Mouse (Mus musculus): ENCODE data around the gene Mid1. TPM values are rescaled to one million over a fixed set of nuclear protein-coding genes. Genes with fewer than 3 reads are reported as not detected.
"Not testable (repeated sequence)": the region's sequence is repeated elsewhere in the genome, so short reads cannot be mapped to it uniquely, and the experiment has no call there.

Mid1 gene
- polyA plus RNA-seq, 1 experiment from 2014 or later: 13.7 TPM

DNA sequence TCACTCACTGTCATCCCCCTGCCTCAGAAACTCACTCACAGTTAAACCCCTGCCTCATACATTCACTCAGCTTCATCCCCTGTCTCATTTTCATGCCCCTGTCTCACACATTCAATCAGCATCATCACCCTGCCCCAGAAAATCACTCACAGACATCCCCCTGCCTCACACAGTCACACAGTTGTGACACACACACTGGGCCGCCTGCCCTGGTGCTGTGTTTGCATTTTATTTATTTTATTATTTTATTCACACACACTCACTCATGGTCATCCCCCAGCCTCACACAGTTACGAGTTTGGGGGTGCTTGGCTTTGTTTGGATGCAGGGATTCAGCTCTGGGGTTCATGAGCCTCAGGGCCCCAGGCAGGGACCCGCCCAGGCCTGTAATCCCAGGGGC, 323.6 kb downstream of the Mid1 start:
- H3K36me3 ChIP-seq (replicated peaks; ENCODE audit: control insufficient read depth, insufficient read depth, low read depth, low read length); H3K27me3 ChIP-seq (ENCODE audit: control insufficient read depth, insufficient read depth, low read length); ATAC-seq (replicated peaks; ENCODE audit: insufficient number of reproducible peaks, low FRiP score, low TSS enrichment, low read depth); H3K4me2 ChIP-seq (ENCODE audit: low read depth, low read length); H3K4me1 ChIP-seq (ENCODE audit: control insufficient read depth, insufficient read depth, low read length); H3K27ac ChIP-seq (replicated peaks; ENCODE audit: low read depth, low read length); H3K9ac ChIP-seq (replicated peaks; ENCODE audit: low read length): not testable (repeated sequence)
- peaks cover 44% of the 10 kb centered on the region for H3K9me3 ChIP-seq (replicated peaks; ENCODE audit: control insufficient read depth, low read length)
- H3K4me3 ChIP-seq (ENCODE audit: low read depth, low read length): peak overlapping the region; percentile 61; the same call in 1 of the 2 replicates
- 39% methylated on average over 3 of the region's 3 CpGs for WGBS
- peak; percentile 1 for DNase-seq (ENCODE audit: low spot score)

DNA sequence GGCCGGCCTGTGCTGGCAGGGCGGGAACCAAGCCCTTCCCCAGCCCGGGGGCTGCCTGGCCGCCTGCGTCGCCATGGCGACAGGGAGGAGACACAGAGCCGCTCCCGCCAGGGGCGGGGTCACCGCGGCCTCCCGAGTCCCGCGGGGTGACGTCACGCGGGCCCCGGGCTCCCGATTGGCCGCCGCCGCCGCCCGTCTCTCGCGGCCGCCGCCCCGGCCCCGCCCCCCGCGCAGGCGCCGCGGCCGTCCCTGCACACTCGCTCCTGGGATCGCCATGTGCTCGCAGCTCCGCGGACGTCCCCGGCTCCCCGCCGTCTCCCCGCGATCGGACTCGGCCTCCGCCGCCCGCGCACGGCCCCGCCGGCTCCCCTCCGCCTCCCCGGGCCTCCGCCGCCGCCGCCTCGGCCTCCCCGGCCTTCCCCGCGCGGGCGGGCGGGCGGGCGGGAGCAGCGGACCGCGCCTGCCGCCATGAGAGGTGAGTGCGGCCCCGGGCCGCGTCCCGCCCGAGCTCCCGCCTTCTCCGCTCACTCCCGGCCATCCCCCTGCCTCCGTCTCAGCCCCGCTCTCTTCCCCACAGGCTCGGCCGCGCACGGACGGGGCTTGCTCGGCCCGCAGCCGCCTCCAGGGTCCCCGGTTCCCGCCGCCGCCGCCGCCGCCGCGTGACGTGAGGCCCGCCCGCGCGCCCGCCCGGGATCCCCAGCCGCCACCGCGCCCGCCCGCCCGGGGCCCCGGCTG, 324.2 kb downstream of the Mid1 start, which contains the start of gene Gm21887:
Gm21887 (plus strand) TSS at position 644 of the 735 bp plus-strand sequence.
- peak; percentile 88 for ATAC-seq (replicated peaks; ENCODE audit: insufficient number of reproducible peaks, low FRiP score, low TSS enrichment, low read depth)
- H3K27ac ChIP-seq (replicated peaks; ENCODE audit: low read depth, low read length): peak within 1 kb of the TSS; percentile 53
- 68% methylated on average over 116 of the region's 118 CpGs for WGBS
- H3K4me1 ChIP-seq (ENCODE audit: control insufficient read depth, insufficient read depth, low read length); H3K36me3 ChIP-seq (replicated peaks; ENCODE audit: control insufficient read depth, insufficient read depth, low read depth, low read length); H3K27me3 ChIP-seq (ENCODE audit: control insufficient read depth, insufficient read depth, low read length): not testable (repeated sequence)
- H3K9me3 ChIP-seq (replicated peaks; ENCODE audit: control insufficient read depth, low read length): peaks cover 42% of the 10 kb centered on the region
- H3K9ac ChIP-seq (replicated peaks; ENCODE audit: low read length): peak within 1 kb of the TSS; percentile 65
- H3K4me2 ChIP-seq (ENCODE audit: low read depth, low read length): peak within 1 kb of the TSS; percentile 28; the same call in 1 of the 2 replicates
- H3K4me3 ChIP-seq (ENCODE audit: low read depth, low read length): peak within 1 kb of the TSS; percentile 61
- DNase-seq (ENCODE audit: low spot score): peak; percentile 94

DNA sequence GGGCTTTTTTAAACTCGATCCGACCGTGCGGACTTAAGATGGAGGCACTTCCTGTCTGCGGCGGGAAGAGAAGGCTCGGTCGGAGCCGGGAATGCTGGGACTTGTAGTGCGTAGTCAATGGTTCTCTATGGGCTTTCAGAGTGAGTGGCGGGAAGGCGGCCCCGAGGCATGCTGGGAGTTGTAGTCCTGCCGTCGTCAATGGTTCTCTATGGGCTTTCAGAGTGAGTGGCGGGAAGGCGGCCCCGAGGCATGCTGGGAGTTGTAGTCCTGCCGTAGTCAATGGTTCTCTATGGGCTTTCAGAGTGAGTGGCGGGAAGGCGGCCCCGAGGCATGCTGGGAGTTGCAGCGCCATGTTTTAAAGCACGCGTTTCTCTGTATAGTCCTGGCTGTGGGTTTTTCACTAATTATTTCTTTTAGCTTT, 324.8 kb downstream of the Mid1 start:
- peak overlapping the region; percentile 53 for H3K27ac ChIP-seq (replicated peaks; ENCODE audit: low read depth, low read length)
- WGBS: 51% methylated on average over 25 of the region's 25 CpGs
- peak overlapping the region; percentile 65 for H3K9ac ChIP-seq (replicated peaks; ENCODE audit: low read length)
- ATAC-seq (replicated peaks; ENCODE audit: insufficient number of reproducible peaks, low FRiP score, low TSS enrichment, low read depth) (peak; percentile 97), DNase-seq (ENCODE audit: low spot score) (peak; percentile 98)
- not testable (repeated sequence) for H3K4me1 ChIP-seq (ENCODE audit: control insufficient read depth, insufficient read depth, low read length); H3K36me3 ChIP-seq (replicated peaks; ENCODE audit: control insufficient read depth, insufficient read depth, low read depth, low read length); H3K4me2 ChIP-seq (ENCODE audit: low read depth, low read length); H3K27me3 ChIP-seq (ENCODE audit: control insufficient read depth, insufficient read depth, low read length)
- peak overlapping the region; percentile 61 for H3K4me3 ChIP-seq (ENCODE audit: low read depth, low read length)
- peaks cover 38% of the 10 kb centered on the region for H3K9me3 ChIP-seq (replicated peaks; ENCODE audit: control insufficient read depth, low read length)

DNA sequence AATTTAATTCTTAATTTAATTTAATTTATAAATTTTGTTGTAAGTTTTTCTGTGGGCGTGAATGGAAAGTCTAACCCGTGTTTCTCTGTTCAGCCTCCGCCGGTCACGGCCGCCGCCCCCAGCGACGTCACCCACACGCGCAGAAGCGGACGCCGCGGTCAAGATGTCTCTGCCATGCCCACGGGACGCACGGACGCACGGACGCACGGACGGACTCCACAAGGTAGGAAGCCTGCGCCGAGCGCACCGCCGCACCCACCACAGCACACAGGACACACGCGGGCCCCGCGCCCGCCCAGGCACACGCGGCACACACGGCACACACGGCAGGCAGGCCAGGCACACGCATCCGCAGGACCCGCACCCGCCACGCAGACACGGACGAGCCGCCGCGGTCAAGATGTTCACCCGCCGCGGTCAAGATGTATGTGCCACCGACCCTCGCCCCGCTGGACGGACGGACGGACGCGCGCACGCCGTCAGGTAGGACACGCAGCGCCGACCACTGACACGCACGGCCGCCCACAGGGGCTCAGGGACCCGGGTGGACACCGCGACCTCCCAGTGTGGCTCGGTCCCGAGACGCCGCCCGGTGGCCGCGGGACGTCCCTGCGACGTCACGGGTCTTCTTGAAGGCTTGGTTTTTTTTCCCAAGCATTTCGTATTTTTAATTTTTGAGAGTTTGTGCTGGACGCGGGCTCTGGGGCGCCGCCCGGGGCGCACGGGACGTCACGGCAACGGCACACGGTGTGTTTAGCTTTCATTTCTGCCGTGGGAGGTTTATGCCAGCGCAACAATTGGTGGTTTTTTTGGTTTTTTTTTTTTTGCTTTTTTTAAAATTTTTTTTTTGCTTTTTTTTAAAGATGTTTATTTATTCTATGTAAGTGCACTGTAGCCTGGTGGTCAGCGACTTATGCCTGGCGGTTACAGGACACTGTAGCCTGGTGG, 325.9 kb downstream of the Mid1 start:
- not testable (repeated sequence) for H3K4me1 ChIP-seq (ENCODE audit: control insufficient read depth, insufficient read depth, low read length); H3K27ac ChIP-seq (replicated peaks; ENCODE audit: low read depth, low read length); H3K9ac ChIP-seq (replicated peaks; ENCODE audit: low read length); H3K36me3 ChIP-seq (replicated peaks; ENCODE audit: control insufficient read depth, insufficient read depth, low read depth, low read length); H3K27me3 ChIP-seq (ENCODE audit: control insufficient read depth, insufficient read depth, low read length)
- H3K4me3 ChIP-seq (ENCODE audit: low read depth, low read length): peak overlapping the region; percentile 22
- WGBS: 84% methylated on average over 97 of the region's 97 CpGs
- peak; percentile 60 for ATAC-seq (replicated peaks; ENCODE audit: insufficient number of reproducible peaks, low FRiP score, low TSS enrichment, low read depth)
- peaks cover 38% of the 10 kb centered on the region for H3K9me3 ChIP-seq (replicated peaks; ENCODE audit: control insufficient read depth, low read length)
- H3K4me2 ChIP-seq (ENCODE audit: low read depth, low read length): peak overlapping the region; percentile 28; the same call in 1 of the 2 replicates
- DNase-seq (ENCODE audit: low spot score): peak; percentile 50

DNA sequence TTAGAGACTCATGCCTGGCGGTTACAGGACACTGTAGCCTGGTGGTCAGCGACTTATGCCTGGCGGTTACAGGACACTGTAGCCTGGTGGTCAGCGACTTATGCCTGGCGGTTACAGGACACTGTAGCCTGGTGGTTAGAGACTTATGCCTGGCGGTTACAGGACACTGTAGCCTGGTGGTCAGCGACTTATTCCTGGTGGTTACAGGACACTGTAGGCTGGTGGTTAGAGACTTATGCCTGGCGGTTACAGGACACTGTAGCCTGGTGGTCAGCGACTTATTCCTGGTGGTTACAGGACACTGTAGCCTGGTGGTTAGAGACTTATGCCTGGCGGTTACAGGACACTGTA, 326.5 kb downstream of the Mid1 start:
- H3K36me3 ChIP-seq (replicated peaks; ENCODE audit: control insufficient read depth, insufficient read depth, low read depth, low read length); DNase-seq (ENCODE audit: low spot score); H3K9ac ChIP-seq (replicated peaks; ENCODE audit: low read length); H3K4me3 ChIP-seq (ENCODE audit: low read depth, low read length); H3K27ac ChIP-seq (replicated peaks; ENCODE audit: low read depth, low read length); H3K4me2 ChIP-seq (ENCODE audit: low read depth, low read length); H3K4me1 ChIP-seq (ENCODE audit: control insufficient read depth, insufficient read depth, low read length); H3K27me3 ChIP-seq (ENCODE audit: control insufficient read depth, insufficient read depth, low read length); ATAC-seq (replicated peaks; ENCODE audit: insufficient number of reproducible peaks, low FRiP score, low TSS enrichment, low read depth): not testable (repeated sequence)
- H3K9me3 ChIP-seq (replicated peaks; ENCODE audit: control insufficient read depth, low read length): peaks cover 38% of the 10 kb centered on the region
- 100% methylated on average over 1 of the region's 10 CpGs for WGBS

DNA sequence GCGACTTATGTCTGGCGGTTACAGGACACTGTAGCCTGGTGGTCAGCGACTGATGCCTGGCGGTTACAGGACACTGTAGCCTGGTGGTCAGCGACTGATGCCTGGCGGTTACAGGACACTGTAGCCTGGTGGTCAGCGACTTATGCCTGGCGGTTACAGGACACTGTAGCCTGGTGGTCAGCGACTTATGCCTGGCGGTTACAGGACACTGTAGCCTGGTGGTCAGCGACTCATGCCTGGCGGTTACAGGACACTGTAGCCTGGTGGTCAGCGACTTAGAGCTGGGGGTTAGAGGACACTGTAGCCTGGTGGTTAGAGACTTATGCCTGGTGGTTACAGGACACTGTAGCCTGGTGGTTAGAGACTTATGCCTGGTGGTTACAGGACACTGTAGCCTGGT, 328.4 kb downstream of the Mid1 start:
- Histone ChIP-seq H3K9me3 (replicated peaks; ENCODE audit: control insufficient read depth, low read length) (peaks cover 25% of the 10 kb centered on the region), H3K36me3 (replicated peaks; ENCODE audit: control insufficient read depth, insufficient read depth, low read depth, low read length) (peaks cover 13% of the 10 kb centered on the region)
- not testable (repeated sequence) for H3K27ac ChIP-seq (replicated peaks; ENCODE audit: low read depth, low read length); H3K4me1 ChIP-seq (ENCODE audit: control insufficient read depth, insufficient read depth, low read length); DNase-seq (ENCODE audit: low spot score); H3K9ac ChIP-seq (replicated peaks; ENCODE audit: low read length); H3K4me2 ChIP-seq (ENCODE audit: low read depth, low read length); ATAC-seq (replicated peaks; ENCODE audit: insufficient number of reproducible peaks, low FRiP score, low TSS enrichment, low read depth); H3K4me3 ChIP-seq (ENCODE audit: low read depth, low read length); H3K27me3 ChIP-seq (ENCODE audit: control insufficient read depth, insufficient read depth, low read length)
- no CpG with 5 or more reads among the region's 13 CpGs for WGBS

DNA sequence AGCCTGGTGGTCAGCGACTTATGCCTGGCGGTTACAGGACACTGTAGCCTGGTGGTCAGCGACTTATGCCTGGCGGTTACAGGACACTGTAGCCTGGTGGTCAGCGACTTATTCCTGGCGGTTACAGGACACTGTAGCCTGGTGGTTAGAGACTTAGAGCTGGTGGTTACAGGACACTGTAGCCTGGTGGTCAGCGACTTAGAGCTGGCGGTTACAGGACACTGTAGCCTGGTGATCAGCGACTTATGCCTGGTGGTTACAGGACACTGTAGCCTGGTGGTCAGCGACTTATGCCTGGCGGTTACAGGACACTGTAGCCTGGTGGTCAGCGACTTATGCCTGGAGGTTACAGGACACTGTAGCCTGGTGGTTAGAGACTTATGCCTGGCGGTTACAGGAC, 329.0 kb downstream of the Mid1 start:
- peaks cover 26% of the 10 kb centered on the region for H3K9me3 ChIP-seq (replicated peaks; ENCODE audit: control insufficient read depth, low read length)
- H3K27me3 ChIP-seq (ENCODE audit: control insufficient read depth, insufficient read depth, low read length); H3K4me1 ChIP-seq (ENCODE audit: control insufficient read depth, insufficient read depth, low read length); H3K4me2 ChIP-seq (ENCODE audit: low read depth, low read length); H3K4me3 ChIP-seq (ENCODE audit: low read depth, low read length); ATAC-seq (replicated peaks; ENCODE audit: insufficient number of reproducible peaks, low FRiP score, low TSS enrichment, low read depth); H3K9ac ChIP-seq (replicated peaks; ENCODE audit: low read length); H3K27ac ChIP-seq (replicated peaks; ENCODE audit: low read depth, low read length); DNase-seq (ENCODE audit: low spot score): not testable (repeated sequence)
- peaks cover 19% of the 10 kb centered on the region for H3K36me3 ChIP-seq (replicated peaks; ENCODE audit: control insufficient read depth, insufficient read depth, low read depth, low read length)
- WGBS: 83% methylated on average over 3 of the region's 13 CpGs

DNA sequence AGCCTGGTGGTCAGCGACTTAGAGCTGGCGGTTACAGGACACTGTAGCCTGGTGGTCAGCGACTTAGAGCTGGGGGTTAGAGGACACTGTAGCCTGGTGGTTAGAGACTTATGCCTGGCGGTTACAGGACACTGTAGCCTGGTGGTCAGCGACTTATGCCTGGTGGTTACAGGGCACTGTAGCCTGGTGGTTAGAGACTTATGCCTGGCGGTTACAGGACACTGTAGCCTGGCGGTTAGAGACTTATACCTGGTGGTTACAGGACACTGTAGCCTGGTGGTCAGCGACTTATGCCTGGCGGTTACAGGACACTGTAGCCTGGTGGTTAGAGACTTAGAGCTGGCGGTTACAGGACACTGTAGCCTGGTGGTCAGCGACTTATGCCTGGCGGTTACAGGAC, 330.9 kb downstream of the Mid1 start:
- not testable (repeated sequence) for ATAC-seq (replicated peaks; ENCODE audit: insufficient number of reproducible peaks, low FRiP score, low TSS enrichment, low read depth); H3K4me3 ChIP-seq (ENCODE audit: low read depth, low read length); DNase-seq (ENCODE audit: low spot score); H3K9ac ChIP-seq (replicated peaks; ENCODE audit: low read length); H3K4me2 ChIP-seq (ENCODE audit: low read depth, low read length); H3K27me3 ChIP-seq (ENCODE audit: control insufficient read depth, insufficient read depth, low read length); H3K4me1 ChIP-seq (ENCODE audit: control insufficient read depth, insufficient read depth, low read length); H3K27ac ChIP-seq (replicated peaks; ENCODE audit: low read depth, low read length)
- H3K9me3 ChIP-seq (replicated peaks; ENCODE audit: control insufficient read depth, low read length): peaks cover 22% of the 10 kb centered on the region
- WGBS: 90% methylated on average over 10 of the region's 12 CpGs
- H3K36me3 ChIP-seq (replicated peaks; ENCODE audit: control insufficient read depth, insufficient read depth, low read depth, low read length): peaks cover 20% of the 10 kb centered on the region

Data from embryonic facial prominence, embryonic 11.5 days (tissue).